Mouse (Mus musculus) neural tube, embryonic 11.5 days (tissue): ENCODE measurements around the gene Taar8a. TPM values are rescaled to one million over a fixed set of nuclear protein-coding genes. Genes with fewer than 3 reads are reported as not detected.
"Not testable (repeated sequence)": the region's sequence is repeated elsewhere in the genome, so short reads cannot be mapped to it uniquely, and the experiment has no call there.

Experiments used
- ATAC-seq: fragments of 200-750 bp; cut with Nextera tagmentation; 2 replicates; pipeline ENCODE4 v1.8.0; 2017; ENCODE audit warnings: moderate number of reproducible peaks, mild to moderate bottlenecking, moderate TSS enrichment, moderate library complexity; ENCODE audit not compliant: insufficient read depth, low FRiP score, low TSS enrichment
- DNase-seq: peaks from one replicate; pipeline ENCODE4 v3.0.0-alpha.2; 2015; ENCODE audit warnings: low spot score
- H3K27ac ChIP-seq: fragments of 300-500 bp; sonication (generic); 2 replicates; pipeline ENCODE4 v1.5.1; 2014; ENCODE audit warnings: low read depth, mild to moderate bottlenecking, low read length
- H3K27me3 ChIP-seq: fragments of 300-500 bp; sonication (generic); 2 replicates; pipeline ENCODE4 v1.6.1; 2014; ENCODE audit warnings: mild to moderate bottlenecking, low read length, mixed read lengths; ENCODE audit not compliant: control insufficient read depth, insufficient read depth
- H3K36me3 ChIP-seq: fragments of 300-500 bp; sonication (generic); 2 replicates; pipeline ENCODE4 v1.6.1; 2014; ENCODE audit warnings: mild to moderate bottlenecking, low read length, moderate library complexity, mixed read lengths; ENCODE audit not compliant: control insufficient read depth, insufficient read depth
- H3K4me1 ChIP-seq: fragments of 300-500 bp; sonication (generic); 2 replicates; pipeline ENCODE4 v1.6.1; 2014; ENCODE audit warnings: low read length, mixed read lengths; ENCODE audit not compliant: control insufficient read depth, insufficient read depth
- H3K4me2 ChIP-seq: fragments of 300-500 bp; sonication (generic); 2 replicates; pipeline ENCODE4 v1.6.1; 2014; ENCODE audit warnings: low read depth, mild to moderate bottlenecking, moderate library complexity
- H3K4me3 ChIP-seq: fragments of 300-500 bp; sonication (generic); 2 replicates; pipeline ENCODE4 v1.5.1; 2014; ENCODE audit warnings: low read depth, low read length
- H3K9ac ChIP-seq: fragments of 300-500 bp; sonication (generic); 2 replicates; pipeline ENCODE4 v1.6.1; 2014; ENCODE audit warnings: mild to moderate bottlenecking, low read length
- H3K9me3 ChIP-seq: fragments of 300-500 bp; sonication (generic); 2 replicates; pipeline ENCODE4 v1.6.1; 2016; ENCODE audit warnings: low read length; ENCODE audit not compliant: control insufficient read depth
- WGBS: fragments of 180-500 bp; shearing (Covaris S2); extraction: QIAGEN DNeasy Blood & Tissue Kit; methylation state at CpG from one replicate; pipeline ENCODE4 v1.1.7; 2014; 5-methylcytosine and 5-hydroxymethylcytosine counted together
- polyA plus RNA-seq: library from polyadenylated mRNA; unstranded; fragments of >200 nt; fragmentation: Nextera tagmentation; extraction: Ambion mirVana; gene quantifications from 2 replicates; pipeline ENCODE4 v1.2.1, GENCODE M21; 2014

Gene Taar8a
- not detected in 2 replicates for polyA plus RNA-seq

GRCm38 (mm10) chr10:24076200-24076599 lies at the start of gene Taar8a:
Gene Taar8a (plus strand): TSS chr10:24076500.
- not testable (repeated sequence) for H3K9me3 ChIP-seq, ATAC-seq, H3K9ac ChIP-seq, DNase-seq, H3K4me1 ChIP-seq, H3K27ac ChIP-seq, H3K27me3 ChIP-seq, H3K36me3 ChIP-seq, H3K4me2 ChIP-seq, H3K4me3 ChIP-seq
- 87% methylated on average over 2 of the region's 4 CpGs for WGBS

GRCm38 (mm10) chr10:24026922-24027321 lies 49.4 kb upstream of the Taar8a start, which contains the start of gene Taar7d:
Gene Taar7d (plus strand): TSS chr10:24027222.
- Histone ChIP-seq H3K4me2 (no peak within 1 kb of the TSS), H3K4me1 (no peaks in the 10 kb centered on the region), H3K9me3 (no peaks in the 10 kb centered on the region), H3K27ac (no peak within 1 kb of the TSS), H3K4me3 (no peak within 1 kb of the TSS), H3K9ac (no peak within 1 kb of the TSS), H3K27me3 (no peaks in the 10 kb centered on the region), H3K36me3 (no peaks in the 10 kb centered on the region)
- DNase-seq = no peak
- ATAC-seq = no peak

- Histone ChIP-seq H3K27me3 (no peaks in the 10 kb centered on the region), H3K27ac (no peak overlapping the region), H3K9me3 (no peaks in the 10 kb centered on the region), H3K4me1 (no peaks in the 10 kb centered on the region), H3K4me2 (no peak overlapping the region), H3K36me3 (no peaks in the 10 kb centered on the region), H3K4me3 (no peak overlapping the region), H3K9ac (no peak overlapping the region)
- ATAC-seq = no peak
- DNase-seq = no peak
Observed at GRCm38 (mm10) chr10:24031347-24031746, 45.0 kb upstream of the Taar8a start.

GRCm38 (mm10) chr10:24037314-24037713 lies 39.0 kb upstream of the Taar8a start, which contains the start of gene Taar7e:
Gene Taar7e (plus strand): TSS chr10:24037614.
- Histone ChIP-seq H3K27ac (no peak within 1 kb of the TSS), H3K4me3 (no peak within 1 kb of the TSS), H3K27me3 (no peaks in the 10 kb centered on the region), H3K9ac (no peak within 1 kb of the TSS), H3K4me1 (no peaks in the 10 kb centered on the region), H3K4me2 (no peak within 1 kb of the TSS), H3K36me3 (no peaks in the 10 kb centered on the region), H3K9me3 (no peaks in the 10 kb centered on the region)
- ATAC-seq = no peak
- no peak for DNase-seq
- WGBS = 94% methylated on average over 2 of the region's 2 CpGs

- WGBS = 85% methylated on average over 2 of the region's 2 CpGs
- H3K27me3 ChIP-seq = no peaks in the 10 kb centered on the region
- H3K4me2 ChIP-seq = no peak overlapping the region
- DNase-seq (no peak), ATAC-seq (no peak)
- no peak overlapping the region for H3K9ac ChIP-seq
- no peak overlapping the region for H3K27ac ChIP-seq
- H3K4me1 ChIP-seq = no peaks in the 10 kb centered on the region
- H3K4me3 ChIP-seq = no peak overlapping the region
- no peaks in the 10 kb centered on the region for H3K9me3 ChIP-seq
- no peaks in the 10 kb centered on the region for H3K36me3 ChIP-seq
Observed at GRCm38 (mm10) chr10:24040120-24040869, 36.0 kb upstream of the Taar8a start.

- Histone ChIP-seq H3K9me3 (no peaks in the 10 kb centered on the region), H3K27ac (no peak within 1 kb of the TSS), H3K4me3 (no peak within 1 kb of the TSS), H3K4me1 (no peaks in the 10 kb centered on the region), H3K27me3 (no peaks in the 10 kb centered on the region), H3K9ac (no peak within 1 kb of the TSS), H3K36me3 (no peaks in the 10 kb centered on the region), H3K4me2 (no peak within 1 kb of the TSS)
- DNase-seq (no peak), ATAC-seq (no peak)
Observed at GRCm38 (mm10) chr10:24049210-24049609, 27.1 kb upstream of the Taar8a start, which contains the start of gene Taar7f. Gene Taar7f (plus strand): TSS chr10:24049510.

- Histone ChIP-seq H3K4me2 (no peak overlapping the region), H3K9ac (no peak overlapping the region), H3K27ac (no peak overlapping the region), H3K27me3 (no peaks in the 10 kb centered on the region), H3K4me3 (no peak overlapping the region), H3K36me3 (no peaks in the 10 kb centered on the region), H3K4me1 (no peaks in the 10 kb centered on the region), H3K9me3 (no peaks in the 10 kb centered on the region)
- DNase-seq = no peak
- no peak for ATAC-seq
- WGBS = 89% methylated on average over 5 of the region's 5 CpGs
Observed at GRCm38 (mm10) chr10:24052039-24052438, 24.3 kb upstream of the Taar8a start.

GRCm38 (mm10) chr10:24058986-24059385 lies 17.3 kb upstream of the Taar8a start:
- Histone ChIP-seq H3K9me3 (no peaks in the 10 kb centered on the region), H3K9ac (no peak overlapping the region), H3K36me3 (no peaks in the 10 kb centered on the region), H3K4me1 (no peaks in the 10 kb centered on the region), H3K4me3 (no peak overlapping the region), H3K27me3 (no peaks in the 10 kb centered on the region), H3K4me2 (no peak overlapping the region), H3K27ac (no peak overlapping the region)
- ATAC-seq = no peak
- no peak for DNase-seq
- WGBS = 89% methylated on average over 3 of the region's 3 CpGs

- H3K27me3 ChIP-seq, H3K4me1 ChIP-seq, H3K27ac ChIP-seq, H3K9me3 ChIP-seq, H3K36me3 ChIP-seq, DNase-seq, H3K4me3 ChIP-seq, ATAC-seq, H3K4me2 ChIP-seq, H3K9ac ChIP-seq: not testable (repeated sequence)
- WGBS = 54% methylated on average over 2 of the region's 2 CpGs
Observed at GRCm38 (mm10) chr10:24074751-24075150, 1.5 kb upstream of the Taar8a start.
